Mouse (Mus musculus) erythroid progenitor cell, adult 5-6 weeks (primary cell): Measurements from ENCODE around the gene 4921517D22Rik. TPM values are rescaled to one million over a fixed set of nuclear protein-coding genes. Genes with fewer than 3 reads are reported as not detected.
"Not testable (repeated sequence)": the region's sequence is repeated elsewhere in the genome, so short reads cannot be mapped to it uniquely, and the experiment has no call there.

ENCODE experiments used
- ATAC-seq: replicated peaks from 2 replicates; pipeline ENCODE4 v1.8.0; 2016; ENCODE audit warnings: moderate number of reproducible peaks, mild to moderate bottlenecking, moderate TSS enrichment, inconsistent platforms; ENCODE audit not compliant: poor library complexity, low FRiP score, severe bottlenecking
- total RNA-seq, 2 experiments: library from RNA; stranded (forward) in 1 of 2; stranded (reverse) in 1 of 2; fragments of 150-400 nt in 1 of 2; fragments of 186-747, 209-891 nt in 1 of 2; gene quantifications; 2 replicates each; pipeline versions ENCODE4 v1.2.3 to v1.2.4; 2015 to 2017; ENCODE audit warnings: low replicate concordance in 2 of 2

Gene 4921517D22Rik
- not detected in 2 replicates for total RNA-seq (2015; ENCODE audit: low replicate concordance)
- total RNA-seq (2017; ENCODE audit: low replicate concordance), result not detected in 2 replicates

GRCm38 (mm10) chr13:59694008-59694407 lies at the start of gene 4921517D22Rik:
4921517D22Rik (minus strand) TSS chr13:59694108.
- ATAC-seq, result no peak

- no peak for ATAC-seq
Measured at GRCm38 (mm10) chr13:59741697-59742096, 47.8 kb upstream of the 4921517D22Rik start.

DNA sequence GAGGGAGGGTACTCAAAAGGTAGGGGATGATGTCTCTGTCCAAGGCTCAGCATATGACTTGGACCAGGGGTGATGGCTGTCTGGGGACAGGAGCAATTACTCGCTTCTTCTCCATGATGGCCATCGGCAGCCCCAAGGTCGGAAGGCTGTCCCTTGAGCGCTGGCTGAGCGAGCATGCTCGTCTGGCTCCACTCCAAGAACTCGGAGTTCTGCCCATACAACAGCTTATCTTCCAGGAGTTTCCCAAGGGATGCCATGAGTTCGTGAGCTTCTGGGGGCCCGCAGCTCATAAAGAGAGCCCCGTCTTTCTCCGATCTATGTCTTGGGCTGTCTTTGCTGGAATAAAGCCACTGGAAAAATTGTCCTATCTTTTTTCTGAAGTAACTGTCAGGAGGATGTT lies 47.2 kb upstream of the 4921517D22Rik start:
- ATAC-seq, result no peak

GRCm38 (mm10) chr13:59739397-59739796 lies 45.5 kb upstream of the 4921517D22Rik start:
- ATAC-seq, result peak; percentile 69

DNA sequence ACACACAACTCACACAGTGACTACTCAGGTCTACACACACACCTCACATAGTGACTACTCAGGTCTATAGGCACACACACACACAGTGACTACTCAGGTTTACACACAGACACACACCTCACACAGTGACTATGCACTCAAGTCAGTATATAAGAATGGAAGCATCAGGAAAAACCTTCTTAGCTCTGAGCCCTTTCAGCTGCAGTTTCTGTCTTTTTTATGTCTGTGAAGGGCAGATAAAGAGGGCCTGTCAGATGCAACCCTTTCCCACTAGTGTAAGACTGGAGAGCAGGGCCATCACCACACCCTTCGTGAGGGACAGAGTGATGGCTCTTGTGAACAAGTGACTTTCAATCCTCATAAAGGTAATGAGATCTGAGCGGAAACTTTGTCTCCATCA lies 44.5 kb upstream of the 4921517D22Rik start:
- peak; percentile 77 for ATAC-seq

DNA sequence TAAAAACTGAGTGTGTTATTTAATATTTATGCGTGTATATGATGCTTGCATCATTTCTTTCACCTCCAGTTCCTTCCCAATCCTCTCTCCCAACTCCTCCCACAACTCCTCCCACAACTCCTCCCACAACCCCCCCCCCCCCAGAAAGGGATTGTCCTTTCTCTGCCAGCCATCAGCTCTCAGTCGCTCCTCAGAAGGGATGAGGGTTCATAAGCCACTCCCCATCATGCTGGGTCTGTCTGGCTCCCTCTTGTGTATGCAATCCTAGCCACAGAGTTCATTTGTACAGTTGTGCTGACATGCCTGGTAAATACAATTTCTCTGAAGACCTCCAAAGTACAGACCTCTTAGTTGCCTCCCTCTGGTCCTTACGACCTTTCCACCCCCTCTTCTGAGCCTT lies 41.3 kb upstream of the 4921517D22Rik start:
- ATAC-seq, result peak; percentile 22

DNA sequence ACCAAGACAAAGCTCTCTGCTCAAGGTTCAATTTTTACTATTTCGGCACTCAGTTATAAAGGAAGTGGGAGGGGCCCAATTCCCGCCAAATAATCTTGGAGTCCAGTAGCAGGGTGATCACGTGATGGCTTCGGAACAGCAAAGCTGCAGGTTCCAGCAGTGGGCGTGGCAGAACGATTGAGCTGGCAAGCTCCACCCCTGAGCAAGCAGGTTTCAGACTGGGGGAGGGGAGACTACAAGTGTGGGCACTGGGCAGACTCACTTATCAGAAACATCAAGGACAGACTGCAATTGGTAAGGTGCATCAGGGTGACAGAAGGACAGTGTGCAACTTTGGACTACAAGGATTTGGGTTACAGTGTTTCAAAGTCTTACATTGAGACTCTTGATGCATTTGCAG lies 40.4 kb upstream of the 4921517D22Rik start:
- ATAC-seq, result not testable (repeated sequence)

- no peak for ATAC-seq
Measured at GRCm38 (mm10) chr13:59733936-59734335, 40.0 kb upstream of the 4921517D22Rik start.

GRCm38 (mm10) chr13:59731652-59732051 lies 37.7 kb upstream of the 4921517D22Rik start, which contains the start of gene Spata31d1d:
Spata31d1d (minus strand) TSS chr13:59731752.
- ATAC-seq, result no peak

GRCm38 (mm10) chr13:59728378-59729093 lies 34.6 kb upstream of the 4921517D22Rik start:
- peak; percentile 84 for ATAC-seq

GRCm38 (mm10) chr13:59726139-59726867 lies 32.4 kb upstream of the 4921517D22Rik start:
- ATAC-seq, result no peak

GRCm38 (mm10) chr13:59722089-59722488 lies 28.2 kb upstream of the 4921517D22Rik start:
- not testable (repeated sequence) for ATAC-seq

DNA sequence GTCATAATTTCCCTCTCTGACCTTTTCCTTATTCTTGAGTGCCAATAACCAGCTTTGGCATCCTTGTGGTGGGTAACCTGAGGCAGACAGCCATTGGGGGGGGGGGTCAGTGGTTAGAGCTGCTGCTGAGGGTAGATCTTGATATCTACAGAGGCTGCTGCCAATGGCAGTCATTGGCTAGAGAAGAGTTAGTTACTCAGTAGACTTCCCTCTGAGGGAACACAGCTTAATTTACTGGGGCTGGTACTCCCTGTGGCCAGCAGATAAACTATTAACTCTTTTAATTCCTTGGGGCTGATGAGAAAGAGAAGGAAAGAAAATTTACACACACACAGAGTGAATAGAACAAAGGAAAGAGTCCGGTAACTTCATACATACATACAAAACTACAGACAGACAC lies 25.6 kb upstream of the 4921517D22Rik start:
- no peak for ATAC-seq

DNA sequence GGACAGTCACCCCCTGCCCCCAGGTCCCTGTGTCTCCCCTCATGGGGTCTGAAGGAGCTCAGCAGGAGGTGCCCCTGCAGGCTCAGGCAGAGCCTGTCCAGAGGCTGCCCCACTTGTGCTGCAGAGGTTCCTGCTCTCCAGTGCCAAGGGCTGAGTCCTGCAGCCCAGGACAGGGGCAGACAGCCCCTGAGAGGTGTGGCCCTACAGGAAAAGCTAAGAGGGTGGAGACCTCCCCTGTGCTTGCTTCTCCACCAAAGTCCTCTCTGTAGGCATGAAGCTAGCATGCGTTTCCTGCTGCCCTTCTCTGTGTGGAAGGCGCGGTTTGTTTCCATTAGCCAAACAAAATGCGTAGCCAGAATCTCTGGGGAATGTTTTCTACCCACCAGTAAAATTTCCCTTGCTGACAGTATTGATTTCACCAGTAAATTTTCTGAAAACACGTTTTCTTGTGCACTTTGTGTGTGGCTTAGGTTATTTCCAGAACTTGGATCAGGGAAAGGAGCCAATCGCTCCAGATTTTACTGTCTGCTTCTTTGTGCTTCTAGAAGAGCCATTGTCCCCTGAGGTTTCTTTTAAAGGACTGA lies 25.0 kb upstream of the 4921517D22Rik start:
- not testable (repeated sequence) for ATAC-seq

DNA sequence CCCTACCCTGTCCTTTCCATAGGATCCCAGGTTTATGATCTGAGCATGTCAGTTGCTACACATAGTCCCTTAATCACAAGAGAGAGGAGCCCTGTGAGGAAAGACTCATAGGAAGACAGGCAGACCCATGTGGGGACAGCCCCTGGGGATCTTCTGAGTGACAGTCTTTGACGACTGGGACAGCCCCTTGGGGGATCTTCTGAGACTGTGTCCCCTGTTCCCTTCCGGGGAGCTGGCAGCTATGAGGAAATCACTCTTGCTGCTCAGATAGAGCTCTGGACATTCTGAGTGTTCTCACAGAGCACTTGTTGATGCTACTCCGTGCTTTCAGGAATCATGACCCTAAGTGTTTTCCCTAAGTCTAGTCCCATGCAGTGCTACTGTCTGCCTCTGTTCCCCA lies 19.8 kb upstream of the 4921517D22Rik start:
- no peak for ATAC-seq

DNA sequence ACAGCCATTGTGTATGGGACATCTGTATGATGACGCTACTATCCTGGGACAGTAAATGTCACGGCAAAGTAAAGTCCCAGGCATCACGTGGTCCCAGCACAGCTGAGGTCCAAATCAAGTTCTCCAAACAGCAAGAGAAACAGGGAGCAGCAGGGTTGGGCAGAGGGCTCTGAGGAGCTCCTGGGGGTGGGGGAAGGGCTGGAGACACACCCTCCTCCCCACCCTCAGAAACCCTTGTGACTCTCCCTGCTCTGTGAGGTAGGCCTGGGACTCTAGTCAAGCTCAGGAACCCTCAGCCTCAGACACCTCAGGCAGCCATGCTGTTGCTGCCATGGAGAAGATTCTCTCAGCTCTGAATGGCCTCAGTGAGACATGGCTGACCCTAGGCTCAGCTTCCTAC lies 18.1 kb upstream of the 4921517D22Rik start, which contains the start of gene Spata31d1b:
Gene Spata31d1b (plus strand): TSS at position 301 of the 400 bp plus-strand sequence.
- not testable (repeated sequence) for ATAC-seq

DNA sequence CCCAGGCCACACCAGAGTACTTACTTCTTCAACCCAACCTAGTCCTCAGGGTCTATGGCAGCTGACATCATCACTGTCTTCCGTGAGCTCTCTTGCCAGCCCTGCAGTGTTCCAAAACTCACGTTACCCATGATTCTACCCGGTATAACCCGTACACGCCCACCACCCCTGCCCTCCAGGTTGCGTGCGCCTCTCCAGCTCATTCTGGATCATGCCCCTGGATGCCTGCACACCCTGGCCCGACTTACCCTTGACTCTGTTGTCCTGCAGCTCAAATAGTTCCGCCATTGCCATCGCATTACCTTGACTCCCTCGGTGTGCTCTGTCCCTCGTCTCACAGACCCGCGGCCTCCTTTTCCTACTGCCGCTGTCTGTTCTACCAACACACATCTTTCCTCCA lies 16.3 kb upstream of the 4921517D22Rik start, which contains the start of gene Spata31d1a:
Gene Spata31d1a (minus strand): TSS at position 101 of the 400 bp plus-strand sequence.
- ATAC-seq, result no peak

DNA sequence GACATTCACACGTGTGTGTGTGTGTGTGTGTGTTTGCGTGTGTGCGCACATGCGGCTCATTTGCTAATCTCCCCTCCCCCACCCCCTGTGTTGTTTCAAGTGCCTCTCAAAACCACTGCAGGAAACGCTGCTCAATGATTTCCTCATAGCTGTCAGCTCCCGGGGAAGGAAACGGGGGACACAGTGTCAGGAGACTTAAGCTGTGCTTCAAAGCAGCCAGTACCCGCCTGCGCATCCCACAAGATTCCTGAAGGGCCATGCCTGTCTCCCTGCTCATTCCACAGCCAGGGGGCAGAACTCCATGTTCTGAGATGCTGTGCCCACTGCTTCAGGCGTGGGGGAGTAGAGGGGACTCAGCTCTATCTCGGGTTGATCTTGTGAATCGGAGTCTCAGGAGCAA lies 10.7 kb upstream of the 4921517D22Rik start:
- ATAC-seq, result no peak

DNA sequence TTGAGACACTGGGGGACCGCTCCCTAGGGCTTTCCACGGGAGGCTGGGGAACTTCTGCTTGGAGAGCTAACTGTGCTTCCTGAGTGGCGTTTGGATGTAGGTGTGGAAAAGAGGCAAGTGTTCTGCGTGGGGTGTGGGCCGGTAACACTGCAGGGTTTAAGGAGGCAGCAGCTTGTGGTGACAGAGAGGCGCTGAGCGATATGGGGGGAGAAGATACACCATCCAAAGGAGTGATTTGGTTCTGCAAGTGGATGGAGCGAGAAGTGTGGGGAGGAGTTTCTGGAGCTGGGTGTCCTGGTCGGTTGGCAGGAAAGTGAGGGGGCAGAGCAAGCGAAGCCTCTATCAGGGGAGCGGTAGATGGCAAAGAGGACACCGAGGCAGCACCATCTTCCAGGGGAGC lies 9.6 kb upstream of the 4921517D22Rik start:
- no peak for ATAC-seq

- ATAC-seq, result 0 out of 2 replicates have a peak, but pooled peaks have one; percentile 18
Measured at GRCm38 (mm10) chr13:59700137-59700536, 6.2 kb upstream of the 4921517D22Rik start.
